Mouse (Mus musculus) heart, postnatal 0 days (tissue): ENCODE data around the gene Sash1.

ENCODE experiments used
- CTCF ChIP-seq: IDR thresholded peaks from 2 replicates; pipeline ENCODE4 v1.5.1; 2016; ENCODE audit warnings: antibody characterized with exemption, control low read depth, low read depth
- EP300 ChIP-seq: IDR thresholded peaks from 2 replicates; pipeline ENCODE4 v1.6.1; 2016; ENCODE audit warnings: antibody characterized with exemption, low read depth

GRCm38 (mm10) chr10:8762209-8762701, 123.6 kb downstream of the Sash1 start:
- TF ChIP-seq EP300 (no peak), CTCF (no peak)
